Mouse (Mus musculus) C2C12 (cell line): ENCODE data around the gene Map2.

Experiments used
- CEBPB ChIP-seq: IDR thresholded peaks from one replicate; pipeline ENCODE4 v1.6.1; 2011; ENCODE audit warnings: low read depth, mild to moderate bottlenecking, control low read depth, moderate library complexity
- CTCF ChIP-seq: IDR thresholded peaks from one replicate; pipeline ENCODE4 v1.5.1; 2011; ENCODE audit not compliant: control insufficient read depth, insufficient read depth, insufficient read length
- USF1 ChIP-seq: IDR thresholded peaks from one replicate; pipeline ENCODE4 v1.6.1; 2011; ENCODE audit warnings: low read depth, mild to moderate bottlenecking, control low read depth, moderate library complexity

GRCm38 (mm10) chr1:66176838-66177105, 1.7 kb downstream of the Map2 start:
- TF ChIP-seq CTCF: no peak
- no peak for TF ChIP-seq USF1
- TF ChIP-seq CEBPB: no peak
